Mouse (Mus musculus) hindbrain, embryonic 12.5 days (tissue): ENCODE measurements around the gene Cd300lg. TPM values are rescaled to one million over a fixed set of nuclear protein-coding genes. Genes with fewer than 3 reads are reported as not detected.
A peak's percentile ranks its signal among the peaks of the same experiment; 100 is the strongest.

Source experiments
- ATAC-seq: fragments of 200-750 bp; cut with Nextera tagmentation; 2 replicates; pipeline ENCODE4 v1.8.0; 2017; ENCODE audit warnings: moderate TSS enrichment; ENCODE audit not compliant: low FRiP score
- H3K27ac ChIP-seq: fragments of 300-500 bp; sonication (generic); 2 replicates; pipeline ENCODE4 v1.5.1; 2016; ENCODE audit warnings: mild to moderate bottlenecking
- H3K27me3 ChIP-seq: fragments of 300-500 bp; sonication (generic); 2 replicates; pipeline ENCODE4 v1.6.1; 2016; ENCODE audit warnings: mild to moderate bottlenecking
- H3K36me3 ChIP-seq: fragments of 300-500 bp; sonication (generic); 2 replicates; pipeline ENCODE4 v1.6.1; 2016; ENCODE audit warnings: mild to moderate bottlenecking
- H3K4me1 ChIP-seq: fragments of 300-500 bp; sonication (generic); 2 replicates; pipeline ENCODE4 v1.6.1; 2016
- H3K4me2 ChIP-seq: fragments of 300-500 bp; sonication (generic); replicated peaks from 2 replicates; pipeline ENCODE4 v1.6.1; 2016; ENCODE audit warnings: mild to moderate bottlenecking
- H3K4me3 ChIP-seq: fragments of 300-500 bp; sonication (generic); 2 replicates; pipeline ENCODE4 v1.5.1; 2016; ENCODE audit warnings: mild to moderate bottlenecking
- H3K9ac ChIP-seq: fragments of 300-500 bp; sonication (generic); 2 replicates; pipeline ENCODE4 v1.6.1; 2016; ENCODE audit warnings: mild to moderate bottlenecking, moderate library complexity
- H3K9me3 ChIP-seq: fragments of 300-500 bp; sonication (generic); replicated peaks from 2 replicates; pipeline ENCODE4 v1.6.1; 2016; ENCODE audit warnings: mild to moderate bottlenecking
- WGBS: fragments of 180-500 bp; shearing (Covaris S2); methylation state at CpG from one replicate; pipeline ENCODE4 v1.1.7; 2016; 5-methylcytosine and 5-hydroxymethylcytosine counted together
- polyA plus RNA-seq: library from polyadenylated mRNA; unstranded; fragments of >200 nt; fragmentation: Nextera tagmentation; extraction: Ambion mirVana; gene quantifications from 2 replicates; pipeline ENCODE4 v1.2.1, GENCODE M21; 2016

Cd300lg gene
- polyA plus RNA-seq, 1 experiment from 2014 or later: 0.12 TPM

DNA sequence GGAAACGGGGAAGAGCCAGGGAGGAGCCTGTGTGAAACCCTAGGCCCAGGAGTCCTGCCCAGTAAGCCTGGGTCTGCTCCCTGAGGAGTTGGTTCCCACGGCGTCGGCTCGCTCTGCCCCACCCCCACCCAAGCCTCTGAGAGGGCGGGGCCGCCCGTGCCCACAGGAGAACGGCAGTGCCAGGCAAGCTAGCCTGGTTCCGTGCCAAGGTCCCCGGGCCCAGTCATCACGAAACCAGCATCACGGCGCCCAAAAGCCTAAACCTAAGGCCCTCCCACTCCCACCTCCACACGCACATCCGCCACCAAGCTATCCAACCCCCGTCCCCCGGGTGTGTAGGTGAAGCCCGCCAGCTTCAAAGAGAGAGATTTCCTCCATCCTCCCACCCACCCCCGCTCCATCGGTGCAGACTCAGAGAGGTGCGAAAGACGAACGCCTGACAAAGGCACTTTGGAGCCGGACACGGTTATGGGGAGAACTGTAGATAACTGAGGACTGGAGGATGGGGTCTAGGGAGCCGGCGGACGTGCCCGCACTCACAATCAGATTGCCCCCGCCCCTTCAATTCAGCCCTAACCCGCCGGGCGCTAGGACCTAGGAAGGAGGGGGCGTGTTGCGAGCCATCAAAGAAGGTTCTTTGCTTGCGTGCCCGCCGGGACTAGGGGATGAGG is 45.9 kb downstream of the Cd300lg start:
- H3K9ac ChIP-seq: peak overlapping the region; percentile 75
- under 1% methylated on average over 39 of the region's 39 CpGs for WGBS
- ATAC-seq: peak; percentile 84
- H3K36me3 ChIP-seq: no peaks in the 10 kb centered on the region
- peak overlapping the region; percentile 80 for H3K4me2 ChIP-seq
- peak overlapping the region; percentile 96 for H3K27ac ChIP-seq
- 0 out of 2 replicates have a peak, but pooled peaks cover 5% of the 10 kb centered on the region for H3K27me3 ChIP-seq
- no peaks in the 10 kb centered on the region for H3K9me3 ChIP-seq
- peaks cover 38% of the 10 kb centered on the region for H3K4me1 ChIP-seq
- H3K4me3 ChIP-seq: peak overlapping the region; percentile 62

DNA sequence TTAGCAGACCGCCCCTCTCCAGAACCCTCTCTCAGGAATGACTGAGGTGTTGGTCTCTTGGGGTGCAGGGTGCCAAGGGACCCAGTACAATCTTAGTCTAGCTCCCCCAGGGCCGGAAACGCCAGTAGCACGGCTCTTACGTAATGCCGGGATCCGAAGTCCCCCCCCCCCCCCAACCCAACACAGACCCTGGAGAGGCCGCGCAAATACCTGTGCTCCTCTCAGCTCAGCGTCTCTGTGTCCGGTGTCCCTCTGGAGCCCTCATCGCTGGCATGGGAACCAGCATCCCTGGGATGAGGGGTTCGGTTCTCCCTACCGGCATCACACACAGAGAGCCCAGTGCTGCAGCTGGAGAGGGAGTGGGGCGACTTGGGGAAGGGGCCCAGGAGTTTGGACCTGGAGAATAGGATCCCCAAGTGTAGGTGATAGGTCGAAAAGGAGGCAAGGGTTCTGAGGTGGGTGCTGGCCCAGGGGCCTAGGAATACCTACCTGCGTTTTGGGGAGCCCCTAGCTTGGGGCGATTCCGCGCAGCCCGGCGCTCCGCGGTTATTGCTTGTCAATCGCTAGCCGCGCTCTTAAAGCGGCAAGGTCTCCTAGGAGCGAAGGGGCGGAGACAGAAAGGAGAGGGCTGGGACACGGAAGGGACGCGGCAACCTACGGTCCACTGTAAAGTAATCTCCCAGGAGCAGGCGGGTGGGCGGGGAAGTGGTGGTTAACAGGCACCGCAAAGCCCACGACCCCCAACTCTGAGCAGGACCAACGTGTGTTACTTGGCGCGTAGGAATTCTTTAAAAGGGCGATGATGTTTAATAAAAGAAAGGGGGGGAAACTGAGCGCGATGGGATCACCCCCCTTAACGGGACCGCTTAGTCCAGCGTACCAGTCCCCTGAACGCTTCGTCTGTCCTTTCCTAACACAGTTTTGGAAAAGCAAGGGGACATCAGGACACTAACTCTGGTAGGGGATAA is 46.9 kb downstream of the Cd300lg start, which contains the start of gene Mpp2:
Mpp2 (minus strand) TSS at position 585 of the 968 bp plus-strand sequence.
- Histone ChIP-seq H3K27ac (peak within 1 kb of the TSS; percentile 96), H3K9me3 (no peaks in the 10 kb centered on the region), H3K4me3 (peak within 1 kb of the TSS; percentile 62), H3K4me1 (peaks cover 29% of the 10 kb centered on the region), H3K4me2 (peak within 1 kb of the TSS; percentile 80), H3K27me3 (0 out of 2 replicates have a peak, but pooled peaks cover 5% of the 10 kb centered on the region), H3K36me3 (no peaks in the 10 kb centered on the region), H3K9ac (peak within 1 kb of the TSS; percentile 75)
- peak; percentile 57 for ATAC-seq
- WGBS: under 1% methylated on average over 49 of the region's 49 CpGs

DNA sequence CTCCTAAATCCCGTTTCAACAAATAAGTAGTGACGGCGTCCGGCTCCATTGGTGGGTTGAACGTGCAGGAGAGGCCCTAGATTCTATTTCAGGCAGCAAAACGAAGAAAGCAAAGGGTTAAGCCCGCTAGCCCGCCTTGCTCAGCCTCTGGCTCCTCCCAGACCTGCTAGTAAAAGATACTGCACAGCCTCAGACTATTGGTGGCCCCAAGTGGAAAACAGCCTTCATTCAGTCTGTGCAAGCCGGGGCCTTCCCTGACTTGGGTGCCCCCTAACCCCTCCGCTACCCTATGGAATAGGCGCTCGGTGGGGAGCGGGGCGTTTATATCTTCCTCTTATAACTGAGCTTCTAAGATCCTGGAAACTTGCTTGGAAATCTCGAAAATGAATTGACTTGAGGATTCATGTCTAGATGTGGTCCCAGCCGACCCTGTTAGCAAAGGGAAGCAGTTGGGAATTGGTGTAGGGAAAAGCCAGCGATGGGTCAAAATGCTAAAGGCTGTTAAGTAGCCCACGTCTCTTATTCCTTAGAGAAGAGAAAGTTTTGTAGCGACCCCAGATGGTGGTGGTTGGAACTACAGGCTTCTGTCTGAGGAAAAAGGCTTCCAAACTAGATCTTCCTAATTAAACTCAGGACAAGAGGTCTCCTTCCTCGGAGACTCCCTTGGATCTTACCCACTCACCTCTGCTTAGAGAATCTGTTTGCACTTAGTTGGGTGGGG is 47.9 kb downstream of the Cd300lg start:
- peak; percentile 27; the same call in 1 of the 2 replicates for ATAC-seq
- H3K27ac ChIP-seq: peak overlapping the region; percentile 96
- H3K4me2 ChIP-seq: peak overlapping the region; percentile 80
- H3K27me3 ChIP-seq: 0 out of 2 replicates have a peak, but pooled peaks cover 5% of the 10 kb centered on the region
- H3K9me3 ChIP-seq: no peaks in the 10 kb centered on the region
- peak overlapping the region; percentile 75; the same call in 1 of the 2 replicates for H3K9ac ChIP-seq
- WGBS: under 1% methylated on average over 20 of the region's 20 CpGs
- H3K36me3 ChIP-seq: no peaks in the 10 kb centered on the region
- peaks cover 27% of the 10 kb centered on the region for H3K4me1 ChIP-seq
- H3K4me3 ChIP-seq: peak overlapping the region; percentile 62

DNA sequence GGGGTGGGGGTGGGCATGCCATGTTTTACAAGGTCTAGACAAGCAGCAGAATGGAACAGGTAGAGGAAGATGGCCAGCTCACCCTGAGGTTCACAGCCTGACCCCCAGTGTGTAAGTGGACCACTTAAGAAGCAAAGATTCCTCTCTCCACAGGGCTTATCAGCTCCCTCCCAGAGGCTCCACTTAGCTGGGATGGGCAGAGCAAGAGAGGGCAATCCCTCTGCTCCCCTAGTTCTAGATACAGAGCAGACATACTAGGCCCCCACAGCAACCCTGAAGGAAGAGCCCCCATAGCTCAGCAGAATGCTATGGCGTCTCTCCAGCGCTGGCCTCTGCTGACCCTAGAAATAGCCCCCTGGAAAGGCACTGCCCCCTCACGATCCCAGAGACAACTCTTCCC is 54.4 kb downstream of the Cd300lg start:
- no peak overlapping the region for H3K4me3 ChIP-seq
- H3K9ac ChIP-seq: no peak overlapping the region
- no peaks in the 10 kb centered on the region for H3K9me3 ChIP-seq
- H3K4me1 ChIP-seq: peaks cover 13% of the 10 kb centered on the region
- H3K4me2 ChIP-seq: no peak overlapping the region
- peaks cover 24% of the 10 kb centered on the region for H3K27me3 ChIP-seq
- H3K27ac ChIP-seq: no peak overlapping the region
- 78% methylated on average over 3 of the region's 3 CpGs for WGBS
- H3K36me3 ChIP-seq: no peaks in the 10 kb centered on the region
- ATAC-seq: no peak

DNA sequence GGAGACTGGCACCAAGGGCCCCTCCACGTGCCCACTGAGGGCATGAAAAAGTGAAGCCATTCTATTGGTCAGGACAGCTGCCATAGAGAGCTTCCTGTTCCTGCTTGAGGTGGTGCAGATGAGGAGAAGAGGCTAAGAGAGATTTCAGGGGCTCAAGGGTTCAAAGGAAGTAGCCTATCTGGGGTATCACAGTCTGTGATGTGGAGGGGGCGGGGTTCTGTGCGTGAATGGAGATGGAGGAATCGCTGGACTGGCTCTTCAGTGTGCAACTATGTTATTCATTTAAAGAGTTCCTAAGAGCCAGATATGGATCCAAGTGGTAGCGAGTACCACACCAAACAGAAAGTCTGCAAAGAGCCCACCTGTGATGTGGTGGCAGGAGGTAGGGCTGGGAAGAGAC is 55.1 kb downstream of the Cd300lg start:
- no peak overlapping the region for H3K9ac ChIP-seq
- peaks cover 32% of the 10 kb centered on the region for H3K27me3 ChIP-seq
- 68% methylated on average over 5 of the region's 5 CpGs for WGBS
- H3K9me3 ChIP-seq: no peaks in the 10 kb centered on the region
- H3K36me3 ChIP-seq: no peaks in the 10 kb centered on the region
- no peak overlapping the region for H3K27ac ChIP-seq
- no peak overlapping the region for H3K4me3 ChIP-seq
- ATAC-seq: 0 out of 2 replicates have a peak, but pooled peaks have one; percentile 26
- H3K4me1 ChIP-seq: peaks cover 13% of the 10 kb centered on the region
- H3K4me2 ChIP-seq: peak overlapping the region; percentile 50

DNA sequence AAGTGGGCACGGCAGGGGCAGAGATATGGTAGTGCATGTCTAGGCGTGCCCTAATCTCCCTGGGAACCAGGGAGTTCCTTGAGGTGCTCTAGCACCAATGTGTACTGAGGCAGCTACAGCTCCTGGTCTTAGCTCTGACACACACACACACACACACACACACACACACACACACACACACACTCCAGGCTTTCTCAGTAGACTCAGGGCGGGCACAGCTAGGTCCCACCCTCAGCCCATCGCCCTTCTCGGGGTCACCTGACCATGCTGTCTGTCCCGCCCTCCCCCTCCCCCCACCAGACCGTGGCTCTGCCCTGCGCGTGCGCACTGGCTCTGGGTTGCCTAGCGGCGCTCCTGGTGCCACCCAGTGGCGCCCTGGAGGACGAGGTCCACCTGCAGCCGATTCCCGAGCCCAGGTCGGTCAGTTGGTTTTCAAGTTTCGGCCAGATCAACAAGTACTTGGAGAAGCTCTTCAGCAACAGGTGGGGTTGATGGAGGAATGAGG is 55.6 kb downstream of the Cd300lg start:
- peaks cover 13% of the 10 kb centered on the region for H3K4me1 ChIP-seq
- peaks cover 33% of the 10 kb centered on the region for H3K27me3 ChIP-seq
- H3K9me3 ChIP-seq: no peaks in the 10 kb centered on the region
- no peak overlapping the region for H3K9ac ChIP-seq
- peak overlapping the region; percentile 11; the same call in 1 of the 2 replicates for H3K4me3 ChIP-seq
- H3K4me2 ChIP-seq: peak overlapping the region; percentile 50
- WGBS: 8% methylated on average over 18 of the region's 18 CpGs
- no peaks in the 10 kb centered on the region for H3K36me3 ChIP-seq
- H3K27ac ChIP-seq: no peak overlapping the region
- peak; percentile 88 for ATAC-seq

DNA sequence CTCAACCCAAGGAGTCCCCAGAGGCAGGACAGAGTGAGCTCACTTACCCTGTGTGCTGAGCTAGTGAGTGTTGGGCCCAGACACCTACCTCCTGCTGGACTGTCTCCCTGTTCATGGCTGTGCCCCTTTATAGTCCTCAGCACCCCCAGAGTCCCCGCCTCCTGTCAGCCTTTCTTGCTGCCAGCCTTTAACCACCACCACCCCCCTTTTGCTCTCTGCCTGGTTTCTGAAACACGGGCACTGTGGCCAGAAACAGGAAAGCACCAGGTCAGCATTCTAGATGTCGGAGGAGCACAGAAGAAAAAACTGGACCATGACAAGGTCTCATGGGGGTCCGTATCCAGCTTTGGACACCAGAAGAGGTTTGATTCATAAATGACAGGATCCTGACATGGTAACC is 59.9 kb downstream of the Cd300lg start, which contains the start of gene Ppy:
Ppy (minus strand) TSS at position 101 of the 400 bp plus-strand sequence.
- Histone ChIP-seq H3K4me3 (no peak within 1 kb of the TSS), H3K9me3 (no peaks in the 10 kb centered on the region), H3K27me3 (peaks cover 70% of the 10 kb centered on the region), H3K27ac (no peak within 1 kb of the TSS), H3K4me1 (peaks cover 13% of the 10 kb centered on the region), H3K4me2 (no peak within 1 kb of the TSS), H3K36me3 (no peaks in the 10 kb centered on the region), H3K9ac (no peak within 1 kb of the TSS; the same call in 1 of the 2 replicates)
- ATAC-seq: no peak
- 75% methylated on average over 4 of the region's 4 CpGs for WGBS

DNA sequence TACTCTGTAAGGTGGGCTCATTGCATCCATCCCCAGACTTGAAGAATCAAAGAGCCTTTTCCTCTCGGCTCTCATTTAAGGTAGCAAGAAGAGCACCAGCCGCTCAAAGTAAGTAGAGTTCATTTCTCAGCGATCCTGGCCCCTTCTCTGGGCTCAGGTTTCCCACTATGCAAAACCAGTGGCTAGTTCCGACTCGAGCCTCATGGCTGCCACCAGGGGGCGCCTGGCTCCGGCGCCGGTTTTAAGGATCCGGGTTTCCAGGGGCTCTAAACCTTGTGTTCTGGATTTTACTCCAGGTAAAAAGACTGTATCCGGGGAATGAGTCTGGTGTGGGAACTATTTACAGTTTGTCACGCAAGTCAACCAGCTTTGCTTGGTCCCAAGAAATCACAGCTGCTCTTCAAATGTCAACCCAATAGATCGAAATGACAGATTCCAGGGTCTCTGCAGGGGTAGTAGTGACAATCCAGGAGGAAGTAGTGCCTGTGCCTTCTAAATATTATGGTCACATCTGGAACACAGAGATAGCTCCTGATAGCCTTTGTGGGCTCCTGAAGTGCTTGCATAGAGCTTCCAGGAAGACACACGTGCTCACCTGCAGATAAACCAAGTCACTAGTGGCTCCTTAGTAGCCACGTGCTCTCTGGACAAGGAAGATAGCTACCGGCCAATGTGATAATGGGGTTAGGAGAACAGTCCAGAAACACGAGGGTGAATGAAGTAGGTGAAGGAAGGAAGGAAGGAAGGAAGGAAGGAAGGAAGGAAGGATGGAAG is 61.4 kb downstream of the Cd300lg start:
- Histone ChIP-seq H3K4me3 (no peak overlapping the region), H3K4me2 (no peak overlapping the region), H3K9ac (no peak overlapping the region), H3K27ac (no peak overlapping the region), H3K36me3 (no peaks in the 10 kb centered on the region), H3K27me3 (peaks cover 82% of the 10 kb centered on the region), H3K4me1 (peaks cover 7% of the 10 kb centered on the region; the same call in 1 of the 2 replicates), H3K9me3 (no peaks in the 10 kb centered on the region)
- ATAC-seq: no peak
- WGBS: 19% methylated on average over 17 of the region's 17 CpGs

Other genes with a start within 250 kb of the Cd300lg start
- gene Meox1, start 147.1 kb upstream of the Cd300lg start, polyA plus RNA-seq: 1.4 and 1.9 TPM in 2 replicates
- 0.46 and 0.79 TPM in 2 replicates for gene Sost, start 74.5 kb upstream of the Cd300lg start, polyA plus RNA-seq
- gene Cfap97d1, start 57.2 kb upstream of the Cd300lg start, polyA plus RNA-seq: not detected in 2 replicates
- gene Dusp3, start 54.5 kb upstream of the Cd300lg start, polyA plus RNA-seq: 11.4 and 12.9 TPM in 2 replicates
- gene Mpp3, start 13.0 kb upstream of the Cd300lg start, polyA plus RNA-seq: 35.6 and 36.2 TPM in 2 replicates
- gene Mpp2, start 47.0 kb downstream of the Cd300lg start, polyA plus RNA-seq: 22.0 and 24.1 TPM in 2 replicates
- gene Ppy, start 59.8 kb downstream of the Cd300lg start, polyA plus RNA-seq: not detected in 2 replicates
- gene Pyy, start 66.3 kb downstream of the Cd300lg start, polyA plus RNA-seq: 3.3 and 5.5 TPM in 2 replicates
- 0.14 TPM in 1 of 2 replicates, not detected in the other for gene Nags, start 104.0 kb downstream of the Cd300lg start, polyA plus RNA-seq
- 37.9 and 40.4 TPM in 2 replicates for gene Tmem101, start 114.9 kb downstream of the Cd300lg start, polyA plus RNA-seq
- gene Lsm12, start 143.8 kb downstream of the Cd300lg start, polyA plus RNA-seq: 114 TPM in 2 replicates
- 26.8 and 27.0 TPM in 2 replicates for gene G6pc3, start 148.1 kb downstream of the Cd300lg start, polyA plus RNA-seq
- 97.2 and 103 TPM in 2 replicates for gene Hdac5, start 188.7 kb downstream of the Cd300lg start, polyA plus RNA-seq
- gene BC030867, start 207.4 kb downstream of the Cd300lg start, polyA plus RNA-seq: 9.4 and 12.5 TPM in 2 replicates
- gene Asb16, start 227.2 kb downstream of the Cd300lg start, polyA plus RNA-seq: not detected in 2 replicates
- 67.9 and 68.4 TPM in 2 replicates for gene Tmub2, start 243.4 kb downstream of the Cd300lg start, polyA plus RNA-seq